Mouse (Mus musculus): ENCODE results near the gene Trmt5. TPM values are rescaled to one million over a fixed set of nuclear protein-coding genes. Genes with fewer than 3 reads are reported as not detected.
A peak's percentile ranks its signal among the peaks of the same experiment; 100 is the strongest.

Trmt5 gene
- polyA plus RNA-seq, 1 experiment = 17.2 TPM

- Histone ChIP-seq H3K4me1 (ENCODE audit: control insufficient read depth, insufficient read depth, low read length) (peaks cover 10% of the 10 kb centered on the region), H3K27ac (ENCODE audit: insufficient read depth, low read depth, low read length) (peak overlapping the region; percentile 86)
Measured at GRCm38 (mm10) chr12:73287609-73288008, 1.1 kb upstream of the Trmt5 start.

GRCm38 (mm10) chr12:73274921-73275320 lies 11.6 kb downstream of the Trmt5 start:
- H3K27ac ChIP-seq (ENCODE audit: insufficient read depth, low read depth, low read length) = no peak overlapping the region
- H3K4me3 ChIP-seq (ENCODE audit: insufficient read depth, low read length) = no peak overlapping the region
- TF ChIP-seq POLR2A (IDR thresholded peaks at IDR 0.05; ENCODE audit: borderline replicate concordance, low read depth, low read length) (no peak), CTCF (IDR thresholded peaks at IDR 0.05; ENCODE audit: low read depth, low read length) (no peak)

More at GRCm38 (mm10) chr12:73287609-73288008, 1.1 kb upstream of the Trmt5 start:
- peak overlapping the region; percentile 86 for H3K4me3 ChIP-seq (ENCODE audit: insufficient read depth, low read length)
- no peak for TF ChIP-seq CTCF (IDR thresholded peaks at IDR 0.05; ENCODE audit: low read depth, low read length)
- TF ChIP-seq POLR2A (IDR thresholded peaks at IDR 0.05; ENCODE audit: borderline replicate concordance, low read depth, low read length) = no peak

DNA sequence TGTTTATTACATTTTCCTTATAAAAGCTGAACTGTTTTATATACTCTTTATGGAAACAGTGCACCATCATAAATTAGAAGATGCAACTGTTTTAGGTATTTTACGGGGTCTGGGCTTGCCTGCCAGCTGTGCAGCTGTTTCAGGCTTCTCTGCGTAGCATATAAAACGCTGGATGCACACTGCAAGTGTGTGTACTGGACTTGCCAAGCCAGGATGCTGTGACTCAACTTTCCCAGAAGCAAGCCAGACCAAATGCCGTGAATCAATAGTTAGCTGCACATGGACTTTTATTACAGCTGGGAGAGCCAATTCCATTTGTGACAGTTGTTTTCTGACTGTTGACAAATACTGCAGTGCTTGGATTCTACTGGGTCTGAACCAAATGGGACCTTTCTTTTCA lies 16.6 kb downstream of the Trmt5 start:
- H3K4me3 ChIP-seq (ENCODE audit: insufficient read depth, low read length) = no peak overlapping the region
- no peak overlapping the region for H3K27ac ChIP-seq (ENCODE audit: insufficient read depth, low read depth, low read length)
- H3K4me1 ChIP-seq (ENCODE audit: control insufficient read depth, insufficient read depth, low read length) = peaks cover 2% of the 10 kb centered on the region; the same call in 1 of the 2 replicates
- TF ChIP-seq CTCF (IDR thresholded peaks at IDR 0.05; ENCODE audit: low read depth, low read length) = no peak
- TF ChIP-seq POLR2A (IDR thresholded peaks at IDR 0.05; ENCODE audit: borderline replicate concordance, low read depth, low read length) = no peak

More at GRCm38 (mm10) chr12:73274921-73275320, 11.6 kb downstream of the Trmt5 start:
- peaks cover 2% of the 10 kb centered on the region; the same call in 1 of the 2 replicates for H3K4me1 ChIP-seq (ENCODE audit: control insufficient read depth, insufficient read depth, low read length)

GRCm38 (mm10) chr12:73269531-73269930 lies 17.0 kb downstream of the Trmt5 start:
- no peak overlapping the region for H3K4me3 ChIP-seq (ENCODE audit: insufficient read depth, low read length)
- peaks cover 2% of the 10 kb centered on the region; the same call in 1 of the 2 replicates for H3K4me1 ChIP-seq (ENCODE audit: control insufficient read depth, insufficient read depth, low read length)
- TF ChIP-seq POLR2A (IDR thresholded peaks at IDR 0.05; ENCODE audit: borderline replicate concordance, low read depth, low read length) (no peak), CTCF (IDR thresholded peaks at IDR 0.05; ENCODE audit: low read depth, low read length) (no peak)
- H3K27ac ChIP-seq (ENCODE audit: insufficient read depth, low read depth, low read length) = no peak overlapping the region

GRCm38 (mm10) chr12:73268497-73268896 lies 18.0 kb downstream of the Trmt5 start:
- Histone ChIP-seq H3K27ac (ENCODE audit: insufficient read depth, low read depth, low read length) (no peak overlapping the region), H3K4me3 (ENCODE audit: insufficient read depth, low read length) (no peak overlapping the region), H3K4me1 (ENCODE audit: control insufficient read depth, insufficient read depth, low read length) (peaks cover 2% of the 10 kb centered on the region; the same call in 1 of the 2 replicates)
- TF ChIP-seq POLR2A (IDR thresholded peaks at IDR 0.05; ENCODE audit: borderline replicate concordance, low read depth, low read length) (no peak), CTCF (IDR thresholded peaks at IDR 0.05; ENCODE audit: low read depth, low read length) (no peak)

DNA sequence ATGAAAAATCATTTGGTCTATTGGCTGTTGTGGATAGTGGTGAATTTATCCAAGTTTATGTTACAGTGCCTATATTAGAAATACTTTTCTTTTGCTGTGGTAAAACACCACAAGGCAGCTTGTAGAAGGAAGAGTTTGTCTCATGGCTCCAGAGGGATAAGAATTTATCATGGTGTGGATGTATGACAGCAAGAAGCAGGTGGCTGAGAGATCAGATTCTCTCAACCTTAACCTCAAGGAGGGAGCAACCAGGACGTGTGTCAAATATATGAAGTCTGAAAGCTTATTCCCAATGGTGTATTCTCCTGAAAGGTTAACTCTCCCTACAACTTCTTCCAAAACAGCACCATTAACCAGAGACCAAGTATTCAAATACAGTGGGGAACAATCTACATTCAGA lies 19.9 kb downstream of the Trmt5 start:
- Histone ChIP-seq H3K4me3 (ENCODE audit: insufficient read depth, low read length) (no peak overlapping the region), H3K4me1 (ENCODE audit: control insufficient read depth, insufficient read depth, low read length) (peaks cover 2% of the 10 kb centered on the region; the same call in 1 of the 2 replicates), H3K27ac (ENCODE audit: insufficient read depth, low read depth, low read length) (no peak overlapping the region)
- TF ChIP-seq CTCF (IDR thresholded peaks at IDR 0.05; ENCODE audit: low read depth, low read length) = no peak
- TF ChIP-seq POLR2A (IDR thresholded peaks at IDR 0.05; ENCODE audit: borderline replicate concordance, low read depth, low read length) = no peak

GRCm38 (mm10) chr12:73265381-73265978 lies 21.0 kb downstream of the Trmt5 start:
- Histone ChIP-seq H3K27ac (ENCODE audit: insufficient read depth, low read depth, low read length) (no peak overlapping the region), H3K4me3 (ENCODE audit: insufficient read depth, low read length) (no peak overlapping the region)
- TF ChIP-seq POLR2A (IDR thresholded peaks at IDR 0.05; ENCODE audit: borderline replicate concordance, low read depth, low read length) = no peak
- no peak for TF ChIP-seq CTCF (IDR thresholded peaks at IDR 0.05; ENCODE audit: low read depth, low read length)

GRCm38 (mm10) chr12:73260339-73260738 lies 26.2 kb downstream of the Trmt5 start:
- Histone ChIP-seq H3K4me3 (ENCODE audit: insufficient read depth, low read length) (no peak overlapping the region), H3K27ac (ENCODE audit: insufficient read depth, low read depth, low read length) (no peak overlapping the region), H3K4me1 (ENCODE audit: control insufficient read depth, insufficient read depth, low read length) (no peaks in the 10 kb centered on the region)
- no peak for TF ChIP-seq POLR2A (IDR thresholded peaks at IDR 0.05; ENCODE audit: borderline replicate concordance, low read depth, low read length)
- TF ChIP-seq CTCF (IDR thresholded peaks at IDR 0.05; ENCODE audit: low read depth, low read length) = no peak

More at GRCm38 (mm10) chr12:73265381-73265978, 21.0 kb downstream of the Trmt5 start:
- H3K4me1 ChIP-seq (ENCODE audit: control insufficient read depth, insufficient read depth, low read length) = no peaks in the 10 kb centered on the region

GRCm38 (mm10) chr12:73259269-73259668 lies 27.2 kb downstream of the Trmt5 start:
- Histone ChIP-seq H3K4me1 (ENCODE audit: control insufficient read depth, insufficient read depth, low read length) (no peaks in the 10 kb centered on the region), H3K4me3 (ENCODE audit: insufficient read depth, low read length) (no peak overlapping the region), H3K27ac (ENCODE audit: insufficient read depth, low read depth, low read length) (no peak overlapping the region)
- no peak for TF ChIP-seq CTCF (IDR thresholded peaks at IDR 0.05; ENCODE audit: low read depth, low read length)
- no peak for TF ChIP-seq POLR2A (IDR thresholded peaks at IDR 0.05; ENCODE audit: borderline replicate concordance, low read depth, low read length)

- H3K4me3 ChIP-seq (ENCODE audit: insufficient read depth, low read length) = no peak overlapping the region
- no peaks in the 10 kb centered on the region for H3K4me1 ChIP-seq (ENCODE audit: control insufficient read depth, insufficient read depth, low read length)
- H3K27ac ChIP-seq (ENCODE audit: insufficient read depth, low read depth, low read length) = no peak overlapping the region
- no peak for TF ChIP-seq CTCF (IDR thresholded peaks at IDR 0.05; ENCODE audit: low read depth, low read length)
- no peak for TF ChIP-seq POLR2A (IDR thresholded peaks at IDR 0.05; ENCODE audit: borderline replicate concordance, low read depth, low read length)
Measured at GRCm38 (mm10) chr12:73255006-73255405, 31.5 kb downstream of the Trmt5 start.
